Mouse (Mus musculus): ENCODE data around the gene Neurod2. TPM values are rescaled to one million over a fixed set of nuclear protein-coding genes. Genes with fewer than 3 reads are reported as not detected.

The Neurod2 gene
- polyA plus RNA-seq, 1 experiment from 2014 or later: 0.09 TPM

GRCm38 (mm10) chr11:98296916-98297315 is 32.5 kb downstream of the Neurod2 start:
- WGBS: 59% methylated on average over 2 of the region's 2 CpGs
- H3K27me3 ChIP-seq: peaks cover 76% of the 10 kb centered on the region
- no peak for ATAC-seq (ENCODE audit: insufficient number of reproducible peaks, insufficient read depth, low FRiP score, low TSS enrichment, low read depth)

GRCm38 (mm10) chr11:98296277-98296676 is 33.2 kb downstream of the Neurod2 start:
- H3K9ac ChIP-seq (replicated peaks): no peak overlapping the region
- no peak for ATAC-seq (ENCODE audit: insufficient number of reproducible peaks, insufficient read depth, low FRiP score, low TSS enrichment, low read depth)

More at GRCm38 (mm10) chr11:98296916-98297315, 32.5 kb downstream of the Neurod2 start:
- Histone ChIP-seq H3K9ac (replicated peaks) (no peak overlapping the region), H3K27ac (no peak overlapping the region), H3K4me1 (replicated peaks) (peaks cover 5% of the 10 kb centered on the region), H3K36me3 (no peaks in the 10 kb centered on the region), H3K9me3 (no peaks in the 10 kb centered on the region), H3K4me3 (replicated peaks) (no peak overlapping the region), H3K4me2 (no peak overlapping the region)

GRCm38 (mm10) chr11:98295013-98295585 is 34.3 kb downstream of the Neurod2 start:
- Histone ChIP-seq H3K9ac (replicated peaks) (peak overlapping the region; percentile 75), H3K27me3 (peaks cover 75% of the 10 kb centered on the region), H3K4me1 (replicated peaks) (peaks cover 5% of the 10 kb centered on the region), H3K9me3 (no peaks in the 10 kb centered on the region), H3K36me3 (no peaks in the 10 kb centered on the region), H3K4me3 (replicated peaks) (peak overlapping the region; percentile 77), H3K27ac (no peak overlapping the region), H3K4me2 (peak overlapping the region; percentile 95)
- WGBS: 7% methylated on average over 9 of the region's 9 CpGs
- no peak for ATAC-seq (ENCODE audit: insufficient number of reproducible peaks, insufficient read depth, low FRiP score, low TSS enrichment, low read depth)

More at GRCm38 (mm10) chr11:98296277-98296676, 33.2 kb downstream of the Neurod2 start:
- Histone ChIP-seq H3K36me3 (no peaks in the 10 kb centered on the region), H3K4me3 (replicated peaks) (no peak overlapping the region), H3K4me1 (replicated peaks) (peaks cover 5% of the 10 kb centered on the region), H3K27me3 (peaks cover 70% of the 10 kb centered on the region), H3K27ac (no peak overlapping the region), H3K4me2 (no peak overlapping the region), H3K9me3 (no peaks in the 10 kb centered on the region)
- 3% methylated on average over 5 of the region's 5 CpGs for WGBS

GRCm38 (mm10) chr11:98294188-98295012 is 35.0 kb downstream of the Neurod2 start:
- WGBS: 2% methylated on average over 58 of the region's 58 CpGs
- Histone ChIP-seq H3K9ac (replicated peaks) (peak overlapping the region; percentile 75), H3K36me3 (no peaks in the 10 kb centered on the region), H3K4me2 (peak overlapping the region; percentile 95), H3K27me3 (peaks cover 75% of the 10 kb centered on the region), H3K4me1 (replicated peaks) (peaks cover 5% of the 10 kb centered on the region), H3K27ac (no peak overlapping the region), H3K4me3 (replicated peaks) (peak overlapping the region; percentile 77), H3K9me3 (no peaks in the 10 kb centered on the region)
- peak; percentile 77; the same call in 1 of the 2 replicates for ATAC-seq (ENCODE audit: insufficient number of reproducible peaks, insufficient read depth, low FRiP score, low TSS enrichment, low read depth)

- Histone ChIP-seq H3K4me2 (no peak overlapping the region), H3K36me3 (no peaks in the 10 kb centered on the region), H3K27me3 (peaks cover 74% of the 10 kb centered on the region), H3K9me3 (no peaks in the 10 kb centered on the region), H3K4me3 (replicated peaks) (no peak overlapping the region), H3K9ac (replicated peaks) (no peak overlapping the region), H3K4me1 (replicated peaks) (peaks cover 5% of the 10 kb centered on the region), H3K27ac (no peak overlapping the region)
- no peak for ATAC-seq (ENCODE audit: insufficient number of reproducible peaks, insufficient read depth, low FRiP score, low TSS enrichment, low read depth)
- 34% methylated on average over 2 of the region's 2 CpGs for WGBS
These were observed 36.4 kb downstream of the Neurod2 start for GRCm38 (mm10) chr11:98293070-98293469.

- Histone ChIP-seq H3K27ac (no peak overlapping the region), H3K4me3 (replicated peaks) (no peak overlapping the region), H3K9ac (replicated peaks) (no peak overlapping the region), H3K9me3 (no peaks in the 10 kb centered on the region), H3K36me3 (no peaks in the 10 kb centered on the region), H3K4me2 (no peak overlapping the region), H3K27me3 (peaks cover 60% of the 10 kb centered on the region), H3K4me1 (replicated peaks) (peaks cover 5% of the 10 kb centered on the region)
- ATAC-seq (ENCODE audit: insufficient number of reproducible peaks, insufficient read depth, low FRiP score, low TSS enrichment, low read depth): no peak
- WGBS: 75% methylated on average over 2 of the region's 2 CpGs
These were observed 38.5 kb downstream of the Neurod2 start for GRCm38 (mm10) chr11:98290906-98291305.

GRCm38 (mm10) chr11:98289873-98290272 is 39.6 kb downstream of the Neurod2 start:
- Histone ChIP-seq H3K9ac (replicated peaks) (no peak overlapping the region), H3K4me3 (replicated peaks) (no peak overlapping the region), H3K4me2 (no peak overlapping the region), H3K36me3 (no peaks in the 10 kb centered on the region), H3K27ac (no peak overlapping the region), H3K4me1 (replicated peaks) (peaks cover 5% of the 10 kb centered on the region), H3K9me3 (no peaks in the 10 kb centered on the region), H3K27me3 (peaks cover 53% of the 10 kb centered on the region)
- 28% methylated on average over 13 of the region's 13 CpGs for WGBS
- no peak for ATAC-seq (ENCODE audit: insufficient number of reproducible peaks, insufficient read depth, low FRiP score, low TSS enrichment, low read depth)

- no peak overlapping the region for H3K27ac ChIP-seq
These were observed 41.5 kb downstream of the Neurod2 start for GRCm38 (mm10) chr11:98287961-98288360.

GRCm38 (mm10) chr11:98287531-98287930 is 41.9 kb downstream of the Neurod2 start:
- Histone ChIP-seq H3K36me3 (no peaks in the 10 kb centered on the region), H3K4me2 (no peak overlapping the region), H3K4me3 (replicated peaks) (no peak overlapping the region), H3K4me1 (replicated peaks) (peaks cover 8% of the 10 kb centered on the region; the same call in 1 of the 2 replicates), H3K27me3 (peaks cover 48% of the 10 kb centered on the region), H3K9ac (replicated peaks) (no peak overlapping the region), H3K9me3 (no peaks in the 10 kb centered on the region), H3K27ac (no peak overlapping the region)
- ATAC-seq (ENCODE audit: insufficient number of reproducible peaks, insufficient read depth, low FRiP score, low TSS enrichment, low read depth): no peak
- 47% methylated on average over 5 of the region's 5 CpGs for WGBS

More at GRCm38 (mm10) chr11:98287961-98288360, 41.5 kb downstream of the Neurod2 start:
- Histone ChIP-seq H3K4me3 (replicated peaks) (no peak overlapping the region), H3K4me1 (replicated peaks) (peaks cover 8% of the 10 kb centered on the region; the same call in 1 of the 2 replicates), H3K9ac (replicated peaks) (no peak overlapping the region), H3K36me3 (no peaks in the 10 kb centered on the region), H3K9me3 (no peaks in the 10 kb centered on the region), H3K4me2 (no peak overlapping the region), H3K27me3 (peaks cover 51% of the 10 kb centered on the region)
- ATAC-seq (ENCODE audit: insufficient number of reproducible peaks, insufficient read depth, low FRiP score, low TSS enrichment, low read depth): no peak
- WGBS: 56% methylated on average over 7 of the region's 7 CpGs

- ATAC-seq (ENCODE audit: insufficient number of reproducible peaks, insufficient read depth, low FRiP score, low TSS enrichment, low read depth): no peak
- no peak overlapping the region for H3K9ac ChIP-seq (replicated peaks)
- 64% methylated on average over 2 of the region's 2 CpGs for WGBS
- peaks cover 8% of the 10 kb centered on the region; the same call in 1 of the 2 replicates for H3K36me3 ChIP-seq
- H3K9me3 ChIP-seq: no peaks in the 10 kb centered on the region
- peaks cover 40% of the 10 kb centered on the region for H3K27me3 ChIP-seq
- no peak overlapping the region for H3K4me2 ChIP-seq
- H3K4me3 ChIP-seq (replicated peaks): no peak overlapping the region
- H3K27ac ChIP-seq: no peak overlapping the region
- peaks cover 8% of the 10 kb centered on the region; the same call in 1 of the 2 replicates for H3K4me1 ChIP-seq (replicated peaks)
These were observed 44.1 kb downstream of the Neurod2 start for GRCm38 (mm10) chr11:98285368-98285767.

- ATAC-seq (ENCODE audit: insufficient number of reproducible peaks, insufficient read depth, low FRiP score, low TSS enrichment, low read depth): no peak
- Histone ChIP-seq H3K4me3 (replicated peaks) (peak overlapping the region; percentile 29), H3K4me1 (replicated peaks) (peaks cover 8% of the 10 kb centered on the region; the same call in 1 of the 2 replicates)
These were observed 45.2 kb downstream of the Neurod2 start for GRCm38 (mm10) chr11:98284230-98284629.

More at GRCm38 (mm10) chr11:98284230-98284629, 45.2 kb downstream of the Neurod2 start:
- H3K4me2 ChIP-seq: peak overlapping the region; percentile 53
- H3K36me3 ChIP-seq: peaks cover 15% of the 10 kb centered on the region
- H3K9me3 ChIP-seq: no peaks in the 10 kb centered on the region
- 4% methylated on average over 16 of the region's 17 CpGs for WGBS
- H3K27me3 ChIP-seq: peaks cover 29% of the 10 kb centered on the region
- H3K27ac ChIP-seq: no peak overlapping the region
- H3K9ac ChIP-seq (replicated peaks): peak overlapping the region; percentile 40; the same call in 1 of the 2 replicates
